Mouse (Mus musculus): ENCODE measurements around the gene Tnni2.

DNA sequence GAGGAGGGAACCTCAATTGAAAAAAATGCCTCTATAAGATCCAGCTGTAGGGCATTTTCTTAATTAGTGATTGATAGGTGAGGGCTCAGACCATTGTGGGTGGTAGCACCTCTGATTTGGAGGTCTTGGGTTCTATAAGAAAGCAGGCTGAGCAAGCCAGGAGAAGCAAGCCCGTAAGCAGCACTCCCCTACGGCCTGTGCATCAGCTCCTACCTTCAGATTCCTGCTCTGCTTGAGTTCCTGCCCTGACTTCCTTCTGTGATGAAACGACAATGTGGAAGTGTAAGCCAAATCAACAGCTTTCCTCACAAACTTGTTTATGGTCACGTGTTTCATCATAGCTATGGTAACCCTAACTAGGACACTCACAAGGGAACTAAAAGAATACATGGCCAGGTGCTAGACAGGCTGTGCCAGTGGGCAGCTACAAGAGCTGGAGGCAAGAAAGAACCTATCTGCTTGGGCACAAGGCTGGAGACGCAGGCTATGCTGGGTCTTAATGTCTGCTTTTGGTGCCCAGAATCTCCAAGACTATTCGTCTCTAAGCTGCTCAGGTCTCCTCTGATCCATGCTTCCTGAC is 7.5 kb downstream of the Tnni2 start:
- TF ChIP-seq EP300 (IDR thresholded peaks at IDR 0.05; ENCODE audit: low read depth) (no peak), CTCF (IDR thresholded peaks at IDR 0.05; ENCODE audit: low read depth) (no peak)

Data from liver, embryonic 14.5 days (tissue).